Mouse (Mus musculus) brain, embryonic 14.5 days (tissue): ENCODE measurements around the gene Lefty2.

Experiments used
- CTCF ChIP-seq: fragments of 200-500 bp; IDR thresholded peaks from 2 replicates; pipeline ENCODE4 v1.5.1; 2012; ENCODE audit warnings: inconsistent platforms, mild to moderate bottlenecking, moderate library complexity, borderline replicate concordance; ENCODE audit not compliant: insufficient read depth, insufficient read length; ENCODE audit errors: extremely low read depth
- POLR2A ChIP-seq: fragments of 200-500 bp; IDR thresholded peaks from 2 replicates; pipeline ENCODE4 v1.6.1; 2012; ENCODE audit warnings: mild to moderate bottlenecking, inconsistent platforms, borderline replicate concordance; ENCODE audit not compliant: poor library complexity, insufficient read depth, insufficient read length, severe bottlenecking; ENCODE audit errors: extremely low read depth

- no peak for TF ChIP-seq CTCF
- TF ChIP-seq POLR2A: no peak
These were observed 17.8 kb upstream of the Lefty2 start for GRCm38 (mm10) chr1:180875126-180875525.
